Mouse (Mus musculus) embryonic facial prominence, embryonic 12.5 days (tissue): ENCODE results near the gene Neto2. TPM values are rescaled to one million over a fixed set of nuclear protein-coding genes. Genes with fewer than 3 reads are reported as not detected.

Experiments
- ATAC-seq: fragments of 200-750 bp; cut with Nextera tagmentation; 2 replicates; pipeline ENCODE4 v1.8.0; 2017; ENCODE audit not compliant: insufficient number of reproducible peaks, insufficient read depth, low FRiP score, low TSS enrichment
- H3K27ac ChIP-seq: fragments of 300-500 bp; sonication (generic); 2 replicates; pipeline ENCODE4 v1.5.1; 2016; ENCODE audit warnings: mild to moderate bottlenecking
- H3K27me3 ChIP-seq: fragments of 300-500 bp; sonication (generic); 2 replicates; pipeline ENCODE4 v1.6.1; 2016; ENCODE audit warnings: mild to moderate bottlenecking, moderate library complexity
- H3K36me3 ChIP-seq: fragments of 300-500 bp; sonication (generic); 2 replicates; pipeline ENCODE4 v1.6.1; 2016; ENCODE audit warnings: mild to moderate bottlenecking
- H3K4me1 ChIP-seq: fragments of 300-500 bp; sonication (generic); 2 replicates; pipeline ENCODE4 v1.6.1; 2016
- H3K4me2 ChIP-seq: fragments of 300-500 bp; sonication (generic); replicated peaks from 2 replicates; pipeline ENCODE4 v1.6.1; 2016; ENCODE audit warnings: mild to moderate bottlenecking, moderate library complexity
- H3K4me3 ChIP-seq: fragments of 300-500 bp; sonication (generic); 2 replicates; pipeline ENCODE4 v1.5.1; 2016; ENCODE audit warnings: mild to moderate bottlenecking
- H3K9ac ChIP-seq: fragments of 300-500 bp; sonication (generic); 2 replicates; pipeline ENCODE4 v1.6.1; 2016; ENCODE audit warnings: mild to moderate bottlenecking, moderate library complexity
- H3K9me3 ChIP-seq: fragments of 300-500 bp; sonication (generic); 2 replicates; pipeline ENCODE4 v1.6.1; 2016; ENCODE audit warnings: mild to moderate bottlenecking, moderate library complexity
- WGBS: fragments of 180-500 bp; shearing (Covaris S2); methylation state at CpG from one replicate; pipeline ENCODE4 v1.1.7; 2016; 5-methylcytosine and 5-hydroxymethylcytosine counted together
- polyA plus RNA-seq: library from polyadenylated mRNA; unstranded; fragments of >200 nt; fragmentation: Nextera tagmentation; extraction: Ambion mirVana; gene quantifications from 2 replicates; pipeline ENCODE4 v1.2.1, GENCODE M21; 2016

Gene Neto2
- 16.1 and 17.1 TPM in 2 replicates for polyA plus RNA-seq

- H3K9me3 ChIP-seq = no peaks in the 10 kb centered on the region
- H3K27ac ChIP-seq = peak within 1 kb of the TSS; percentile 89
- no peaks in the 10 kb centered on the region for H3K36me3 ChIP-seq
- ATAC-seq = peak; percentile 80
- H3K4me2 ChIP-seq = peak within 1 kb of the TSS; percentile 56
- peak within 1 kb of the TSS; percentile 72 for H3K9ac ChIP-seq
- 6% methylated on average over 61 of the region's 65 CpGs for WGBS
- H3K4me1 ChIP-seq = no peaks in the 10 kb centered on the region
- H3K4me3 ChIP-seq = peak within 1 kb of the TSS; percentile 60
- H3K27me3 ChIP-seq = peaks cover 16% of the 10 kb centered on the region; the same call in 1 of the 2 replicates
These were observed at the start of gene Neto2 for GRCm38 (mm10) chr8:85700751-85701351. Gene Neto2, minus strand, starts transcription at chr8:85700924.

GRCm38 (mm10) chr8:85745053-85745452, 44.3 kb upstream of the Neto2 start:
- peaks cover 3% of the 10 kb centered on the region; the same call in 1 of the 2 replicates for H3K36me3 ChIP-seq
- no peaks in the 10 kb centered on the region for H3K9me3 ChIP-seq
- H3K27ac ChIP-seq = no peak overlapping the region
- H3K9ac ChIP-seq = no peak overlapping the region
- no peak for ATAC-seq
- no peak overlapping the region for H3K4me3 ChIP-seq
- WGBS = 100% methylated on average over 2 of the region's 2 CpGs
- H3K4me2 ChIP-seq = no peak overlapping the region
- no peaks in the 10 kb centered on the region for H3K27me3 ChIP-seq
- H3K4me1 ChIP-seq = no peaks in the 10 kb centered on the region

GRCm38 (mm10) chr8:85730545-85730944, 29.8 kb upstream of the Neto2 start:
- Histone ChIP-seq H3K9me3 (no peaks in the 10 kb centered on the region), H3K27me3 (no peaks in the 10 kb centered on the region), H3K4me2 (no peak overlapping the region), H3K9ac (no peak overlapping the region), H3K4me3 (no peak overlapping the region), H3K36me3 (peaks cover 15% of the 10 kb centered on the region; the same call in 1 of the 2 replicates), H3K4me1 (no peaks in the 10 kb centered on the region), H3K27ac (no peak overlapping the region)
- no peak for ATAC-seq
- WGBS = 91% methylated on average over 3 of the region's 3 CpGs

GRCm38 (mm10) chr8:85717271-85717670, 16.5 kb upstream of the Neto2 start:
- H3K4me1 ChIP-seq = no peaks in the 10 kb centered on the region
- ATAC-seq = no peak
- H3K27ac ChIP-seq = no peak overlapping the region
- no peak overlapping the region for H3K9ac ChIP-seq
- WGBS = 90% methylated on average over 5 of the region's 5 CpGs
- H3K9me3 ChIP-seq = no peaks in the 10 kb centered on the region
- no peaks in the 10 kb centered on the region for H3K27me3 ChIP-seq
- no peak overlapping the region for H3K4me3 ChIP-seq
- H3K36me3 ChIP-seq = peaks cover 9% of the 10 kb centered on the region; the same call in 1 of the 2 replicates
- H3K4me2 ChIP-seq = no peak overlapping the region

- ATAC-seq = no peak
- H3K9ac ChIP-seq = no peak overlapping the region
These were observed 16.0 kb upstream of the Neto2 start for GRCm38 (mm10) chr8:85716696-85717095.

GRCm38 (mm10) chr8:85706988-85707387, 6.3 kb upstream of the Neto2 start:
- H3K4me3 ChIP-seq = no peak overlapping the region
- no peak for ATAC-seq
- no peaks in the 10 kb centered on the region for H3K9me3 ChIP-seq
- peaks cover 13% of the 10 kb centered on the region; the same call in 1 of the 2 replicates for H3K27me3 ChIP-seq
- H3K4me1 ChIP-seq = no peaks in the 10 kb centered on the region
- no peaks in the 10 kb centered on the region for H3K36me3 ChIP-seq
- 65% methylated on average over 2 of the region's 2 CpGs for WGBS
- no peak overlapping the region for H3K27ac ChIP-seq
- no peak overlapping the region for H3K9ac ChIP-seq
- H3K4me2 ChIP-seq = no peak overlapping the region

More at GRCm38 (mm10) chr8:85716696-85717095, 16.0 kb upstream of the Neto2 start:
- H3K4me2 ChIP-seq = no peak overlapping the region
- H3K27ac ChIP-seq = no peak overlapping the region
- no peaks in the 10 kb centered on the region for H3K4me1 ChIP-seq
- no peak overlapping the region for H3K4me3 ChIP-seq
- 82% methylated on average over 4 of the region's 4 CpGs for WGBS
- H3K9me3 ChIP-seq = no peaks in the 10 kb centered on the region
- no peaks in the 10 kb centered on the region for H3K27me3 ChIP-seq
- H3K36me3 ChIP-seq = peaks cover 9% of the 10 kb centered on the region; the same call in 1 of the 2 replicates

GRCm38 (mm10) chr8:85700101-85700750, 498 bp downstream of the Neto2 start:
- Histone ChIP-seq H3K9ac (peak overlapping the region; percentile 72), H3K4me1 (no peaks in the 10 kb centered on the region), H3K27me3 (peaks cover 16% of the 10 kb centered on the region; the same call in 1 of the 2 replicates), H3K36me3 (no peaks in the 10 kb centered on the region), H3K4me2 (peak overlapping the region; percentile 56), H3K4me3 (peak overlapping the region; percentile 60), H3K27ac (peak overlapping the region; percentile 89), H3K9me3 (no peaks in the 10 kb centered on the region)
- WGBS = 1% methylated on average over 78 of the region's 84 CpGs
- peak; percentile 96 for ATAC-seq

GRCm38 (mm10) chr8:85699051-85699450, 1.7 kb downstream of the Neto2 start:
- Histone ChIP-seq H3K9me3 (no peaks in the 10 kb centered on the region), H3K27me3 (peaks cover 13% of the 10 kb centered on the region; the same call in 1 of the 2 replicates), H3K4me2 (no peak overlapping the region; the same call in 1 of the 2 replicates), H3K9ac (no peak overlapping the region), H3K27ac (no peak overlapping the region), H3K36me3 (no peaks in the 10 kb centered on the region), H3K4me1 (no peaks in the 10 kb centered on the region), H3K4me3 (peak overlapping the region; percentile 17; the same call in 1 of the 2 replicates)
- 2% methylated on average over 6 of the region's 6 CpGs for WGBS
- ATAC-seq = no peak

GRCm38 (mm10) chr8:85665146-85665545, 35.6 kb downstream of the Neto2 start:
- Histone ChIP-seq H3K27ac (no peak overlapping the region), H3K9ac (no peak overlapping the region), H3K4me2 (no peak overlapping the region), H3K4me1 (no peaks in the 10 kb centered on the region), H3K27me3 (no peaks in the 10 kb centered on the region), H3K4me3 (no peak overlapping the region), H3K36me3 (no peaks in the 10 kb centered on the region), H3K9me3 (no peaks in the 10 kb centered on the region)
- no peak for ATAC-seq

GRCm38 (mm10) chr8:85661995-85662394, 38.7 kb downstream of the Neto2 start:
- WGBS = 33% methylated on average over 5 of the region's 5 CpGs
- no peaks in the 10 kb centered on the region for H3K9me3 ChIP-seq
- no peak overlapping the region for H3K4me2 ChIP-seq
- no peaks in the 10 kb centered on the region for H3K27me3 ChIP-seq
- no peak overlapping the region for H3K9ac ChIP-seq
- H3K36me3 ChIP-seq = no peaks in the 10 kb centered on the region
- no peak overlapping the region for H3K4me3 ChIP-seq
- no peak overlapping the region for H3K27ac ChIP-seq
- ATAC-seq = no peak
- no peaks in the 10 kb centered on the region for H3K4me1 ChIP-seq

- no peaks in the 10 kb centered on the region for H3K9me3 ChIP-seq
- no peak overlapping the region for H3K4me3 ChIP-seq
- no peak overlapping the region for H3K4me2 ChIP-seq
- no peaks in the 10 kb centered on the region for H3K4me1 ChIP-seq
- H3K27ac ChIP-seq = no peak overlapping the region
- peaks cover 6% of the 10 kb centered on the region; the same call in 1 of the 2 replicates for H3K36me3 ChIP-seq
- WGBS = 81% methylated on average over 2 of the region's 2 CpGs
- H3K27me3 ChIP-seq = no peaks in the 10 kb centered on the region
- no peak overlapping the region for H3K9ac ChIP-seq
- ATAC-seq = no peak
These were observed 49.5 kb downstream of the Neto2 start for GRCm38 (mm10) chr8:85651201-85651600.

GRCm38 (mm10) chr8:85648553-85648952, 52.2 kb downstream of the Neto2 start:
- peaks cover 12% of the 10 kb centered on the region for H3K36me3 ChIP-seq
- H3K4me2 ChIP-seq = no peak overlapping the region
- H3K9ac ChIP-seq = no peak overlapping the region
- no peak overlapping the region for H3K4me3 ChIP-seq
- H3K27ac ChIP-seq = no peak overlapping the region
- H3K4me1 ChIP-seq = no peaks in the 10 kb centered on the region
- no peaks in the 10 kb centered on the region for H3K27me3 ChIP-seq
- no peaks in the 10 kb centered on the region for H3K9me3 ChIP-seq
- no peak for ATAC-seq
